Mouse (Mus musculus): ENCODE data around the gene AL731706.2. TPM values are rescaled to one million over a fixed set of nuclear protein-coding genes. Genes with fewer than 3 reads are reported as not detected.
A peak's percentile ranks its signal among the peaks of the same experiment; 100 is the strongest.

Gene AL731706.2
- polyA plus RNA-seq (2012; rRNA removed) (not detected in 2 replicates), polyA plus RNA-seq (2014; fragmentation: Nextera tagmentation; extraction: Ambion mirVana) (14.1 and 15.1 TPM in 2 replicates)

DNA sequence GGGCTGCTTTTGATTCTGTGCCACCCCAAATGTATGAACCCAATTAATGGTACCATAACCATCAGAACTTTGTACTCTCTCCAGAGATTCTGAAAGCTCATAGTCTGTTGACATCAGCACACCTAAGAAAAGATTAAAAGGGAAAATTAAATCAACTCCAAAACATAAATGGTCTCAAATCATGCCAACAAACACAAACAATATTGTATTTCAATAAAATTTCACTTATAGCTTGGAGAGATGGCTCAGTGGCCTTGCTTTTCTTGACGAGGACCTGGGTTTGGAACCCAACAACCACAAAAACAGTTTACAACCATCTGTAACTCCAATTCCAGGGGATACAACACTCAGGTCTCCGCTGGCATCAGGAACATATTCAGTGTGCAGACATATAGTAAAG, at the start of gene AL731706.2:
TSS of gene AL731706.2 (minus strand) at position 101 of the 400 bp plus-strand sequence.
- Histone ChIP-seq H3K4me3 (ENCODE audit: insufficient read depth in 1 of 2, low read depth in 2 of 2, low read length in 2 of 2) (no peak within 1 kb of the TSS), H3K27ac (no peak within 1 kb of the TSS), H3K4me2 (ENCODE audit: low read depth) (no peak within 1 kb of the TSS), H3K27me3 (ENCODE audit: control insufficient read depth, insufficient read depth, low read length) (no peaks in the 10 kb centered on the region), H3K4me1 (replicated peaks; ENCODE audit: control insufficient read depth in 2 of 2, insufficient read depth in 2 of 2, low read length in 1 of 2) (peaks cover 5% of the 10 kb centered on the region in 2 experiments), H3K36me3 (replicated peaks; ENCODE audit: control insufficient read depth, insufficient read depth, low read depth) (peaks cover 13% of the 10 kb centered on the region), H3K9ac (replicated peaks) (no peak within 1 kb of the TSS), H3K9me3 (ENCODE audit: control insufficient read depth, low read length) (no peaks in the 10 kb centered on the region)
- DNase-seq (ENCODE audit: low read depth in 3 of 3, low spot score in 3 of 3) (no peak), ATAC-seq (ENCODE audit: insufficient read depth) (no peak)
- no peak for TF ChIP-seq CTCF (IDR thresholded peaks at IDR 0.05; ENCODE audit: low read depth)
- TF ChIP-seq EP300 (IDR thresholded peaks at IDR 0.05; ENCODE audit: low read depth) = no peak
- 68% methylated on average over 2 of the region's 2 CpGs for WGBS (ENCODE audit: insufficient replicate concordance)

GRCm38 (mm10) chr2:136921003-136921408, 35.5 kb upstream of the AL731706.2 start:
- WGBS (ENCODE audit: insufficient replicate concordance) = 30% methylated on average over 4 of the region's 4 CpGs
- H3K4me3 ChIP-seq (ENCODE audit: insufficient read depth in 1 of 2, low read depth in 2 of 2, low read length in 2 of 2) = 0 out of 4 replicates have a peak overlapping the region, but pooled peaks of 1 of the 2 experiments have one; percentile 2
- peaks cover 13 to 18% of the 10 kb centered on the region in 2 experiments for H3K4me1 ChIP-seq (replicated peaks; ENCODE audit: control insufficient read depth in 2 of 2, insufficient read depth in 2 of 2, low read length in 1 of 2)
- H3K9me3 ChIP-seq (ENCODE audit: control insufficient read depth, low read length) = no peaks in the 10 kb centered on the region
- ATAC-seq (ENCODE audit: insufficient read depth) = peak; percentile 97
- peak overlapping the region; percentile 44 for H3K4me2 ChIP-seq (ENCODE audit: low read depth)
- H3K27me3 ChIP-seq (ENCODE audit: control insufficient read depth, insufficient read depth, low read length) = no peaks in the 10 kb centered on the region
- DNase-seq (ENCODE audit: low read depth in 3 of 3, low spot score in 3 of 3) = peak; percentile 57 to 69 (median 68)
- no peaks in the 10 kb centered on the region for H3K36me3 ChIP-seq (replicated peaks; ENCODE audit: control insufficient read depth, insufficient read depth, low read depth)
- H3K9ac ChIP-seq (replicated peaks) = no peak overlapping the region; the same call in 1 of the 2 replicates
- no peak for TF ChIP-seq CTCF (IDR thresholded peaks at IDR 0.05; ENCODE audit: low read depth)
- peak; percentile 36; the same call in 1 of the 2 replicates for TF ChIP-seq EP300 (IDR thresholded peaks at IDR 0.05; ENCODE audit: low read depth)
- H3K27ac ChIP-seq = peak overlapping the region; percentile 75

GRCm38 (mm10) chr2:136920257-136920993, 34.9 kb upstream of the AL731706.2 start:
- H3K4me2 ChIP-seq (ENCODE audit: low read depth) = peak overlapping the region; percentile 44
- H3K4me3 ChIP-seq (ENCODE audit: insufficient read depth in 1 of 2, low read depth in 2 of 2, low read length in 2 of 2) = no peak overlapping the region
- H3K4me1 ChIP-seq (replicated peaks; ENCODE audit: control insufficient read depth in 2 of 2, insufficient read depth in 2 of 2, low read length in 1 of 2) = peaks cover 13 to 18% of the 10 kb centered on the region in 2 experiments
- H3K9me3 ChIP-seq (ENCODE audit: control insufficient read depth, low read length) = no peaks in the 10 kb centered on the region
- H3K27me3 ChIP-seq (ENCODE audit: control insufficient read depth, insufficient read depth, low read length) = no peaks in the 10 kb centered on the region
- H3K36me3 ChIP-seq (replicated peaks; ENCODE audit: control insufficient read depth, insufficient read depth, low read depth) = no peaks in the 10 kb centered on the region
- peak overlapping the region; percentile 75 for H3K27ac ChIP-seq
- ATAC-seq (ENCODE audit: insufficient read depth) (peak; percentile 32), DNase-seq (ENCODE audit: low read depth in 3 of 3, low spot score in 3 of 3) (no peak)
- 56% methylated on average over 3 of the region's 3 CpGs for WGBS (ENCODE audit: insufficient replicate concordance)
- no peak overlapping the region for H3K9ac ChIP-seq (replicated peaks)
- TF ChIP-seq CTCF (IDR thresholded peaks at IDR 0.05; ENCODE audit: low read depth) = no peak
- no peak for TF ChIP-seq EP300 (IDR thresholded peaks at IDR 0.05; ENCODE audit: low read depth)

GRCm38 (mm10) chr2:136919433-136919832, 34.0 kb upstream of the AL731706.2 start:
- Histone ChIP-seq H3K9me3 (ENCODE audit: control insufficient read depth, low read length) (no peaks in the 10 kb centered on the region), H3K36me3 (replicated peaks; ENCODE audit: control insufficient read depth, insufficient read depth, low read depth) (no peaks in the 10 kb centered on the region), H3K27me3 (ENCODE audit: control insufficient read depth, insufficient read depth, low read length) (no peaks in the 10 kb centered on the region), H3K4me2 (ENCODE audit: low read depth) (no peak overlapping the region), H3K4me3 (ENCODE audit: insufficient read depth in 1 of 2, low read depth in 2 of 2, low read length in 2 of 2) (no peak overlapping the region), H3K9ac (replicated peaks) (no peak overlapping the region), H3K4me1 (replicated peaks; ENCODE audit: control insufficient read depth in 2 of 2, insufficient read depth in 2 of 2, low read length in 1 of 2) (peaks cover 13 to 18% of the 10 kb centered on the region in 2 experiments), H3K27ac (no peak overlapping the region)
- DNase-seq (ENCODE audit: low read depth in 3 of 3, low spot score in 3 of 3) (no peak), ATAC-seq (ENCODE audit: insufficient read depth) (no peak)
- no peak for TF ChIP-seq CTCF (IDR thresholded peaks at IDR 0.05; ENCODE audit: low read depth)
- no peak for TF ChIP-seq EP300 (IDR thresholded peaks at IDR 0.05; ENCODE audit: low read depth)
- 76% methylated on average over 1 of the region's 1 CpGs for WGBS (ENCODE audit: insufficient replicate concordance)

DNA sequence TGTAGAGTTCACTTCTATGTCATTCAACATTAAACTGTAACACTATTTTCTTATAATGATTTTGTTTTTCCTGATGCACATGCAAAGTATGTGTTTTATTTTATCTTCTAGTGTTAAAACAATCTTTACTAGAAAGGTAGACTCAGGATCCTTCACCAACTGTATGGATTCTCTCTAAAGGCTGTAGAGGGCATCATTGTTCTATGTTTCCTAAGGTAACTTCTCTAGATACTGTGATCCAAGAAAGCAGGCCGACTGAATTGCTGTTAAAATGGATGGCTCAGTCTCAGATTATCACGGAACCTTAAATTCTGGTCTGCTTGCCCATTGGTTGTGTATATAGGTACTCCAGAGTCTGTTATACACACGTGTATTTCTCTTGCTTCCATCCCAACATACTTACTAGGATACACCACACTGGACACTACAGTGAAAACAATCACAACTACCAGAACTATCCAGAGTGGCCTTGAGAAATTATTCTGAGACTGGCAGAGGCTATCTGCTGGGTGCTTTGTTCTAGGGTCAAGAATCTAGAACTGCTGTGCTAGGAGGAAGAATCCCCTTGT, 28.9 kb upstream of the AL731706.2 start:
- no peak for DNase-seq (ENCODE audit: low read depth in 3 of 3, low spot score in 3 of 3)
- H3K4me3 ChIP-seq (ENCODE audit: insufficient read depth in 1 of 2, low read depth in 2 of 2, low read length in 2 of 2) = no peak overlapping the region
- H3K9ac ChIP-seq (replicated peaks) = no peak overlapping the region
- H3K36me3 ChIP-seq (replicated peaks; ENCODE audit: control insufficient read depth, insufficient read depth, low read depth) = no peaks in the 10 kb centered on the region
- H3K27me3 ChIP-seq (ENCODE audit: control insufficient read depth, insufficient read depth, low read length) = no peaks in the 10 kb centered on the region
- 55% methylated on average over 3 of the region's 3 CpGs for WGBS (ENCODE audit: insufficient replicate concordance)
- H3K27ac ChIP-seq = no peak overlapping the region
- no peak overlapping the region for H3K4me2 ChIP-seq (ENCODE audit: low read depth)
- no peaks in the 10 kb centered on the region for H3K9me3 ChIP-seq (ENCODE audit: control insufficient read depth, low read length)
- ATAC-seq (ENCODE audit: insufficient read depth) = no peak
- TF ChIP-seq EP300 (IDR thresholded peaks at IDR 0.05; ENCODE audit: low read depth) = no peak
- peak; percentile 4; the same call in 1 of the 2 replicates for TF ChIP-seq CTCF (IDR thresholded peaks at IDR 0.05; ENCODE audit: low read depth)
- H3K4me1 ChIP-seq (replicated peaks; ENCODE audit: control insufficient read depth in 2 of 2, insufficient read depth in 2 of 2, low read length in 1 of 2) = peaks cover 0 to 1% of the 10 kb centered on the region in 2 experiments; a peak in 2 of 4 replicates

Data from liver, embryonic 14.5 days (tissue).